Mouse (Mus musculus) cerebellum, postnatal 4 days (tissue): ENCODE measurements around the gene Smarce1.
A peak's percentile ranks its signal among the peaks of the same experiment; 100 is the strongest.
"Not testable (repeated sequence)": the region's sequence is repeated elsewhere in the genome, so short reads cannot be mapped to it uniquely, and the experiment has no call there.

Source experiments
- DNase-seq, 2 experiments: peaks; one replicate each; pipeline ENCODE4 v3.0.0; 2022; ENCODE audit warnings: low spot score in 2 of 2, mixed read lengths in 1 of 2

Gene Smarce1

DNA sequence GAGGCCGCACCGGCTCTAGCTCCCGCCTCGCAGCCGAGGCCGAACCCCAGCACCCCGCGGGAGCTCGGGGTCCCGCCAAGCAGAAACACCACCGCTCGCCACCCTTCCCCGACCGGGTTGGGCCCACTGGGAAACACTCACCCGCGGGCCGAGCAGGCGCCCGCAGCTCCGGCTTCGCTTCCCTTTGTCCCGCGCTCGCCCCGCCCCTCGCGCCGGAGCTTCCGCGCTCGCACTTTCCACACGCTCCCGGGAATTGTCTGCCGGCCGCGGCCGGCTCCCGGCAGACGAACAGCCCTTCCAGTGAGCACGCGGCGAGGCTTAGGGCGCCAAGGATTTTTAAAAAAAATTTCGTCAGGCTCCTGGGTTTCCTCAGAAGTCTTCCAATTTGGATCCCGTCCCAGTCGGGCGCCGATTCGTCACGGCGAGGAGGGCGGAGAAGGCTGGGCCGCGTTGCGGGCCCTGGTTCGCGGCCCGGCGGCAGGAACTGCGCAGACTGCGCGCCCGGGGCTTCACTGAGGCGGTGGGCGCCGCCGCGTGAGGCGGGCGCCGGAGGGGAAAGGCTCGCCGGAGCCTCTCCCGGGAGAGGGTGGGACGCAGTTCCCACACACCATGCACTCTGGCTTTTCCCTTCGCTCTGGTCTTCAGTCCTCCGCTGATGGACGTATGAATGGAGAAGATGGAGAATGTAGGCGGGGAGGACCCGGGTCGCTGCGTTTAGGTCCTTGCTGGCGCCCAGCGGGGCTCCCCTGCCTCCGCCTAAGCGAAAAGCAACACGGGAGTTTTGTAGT lies at the start of gene Smarce1:
Smarce1 (minus strand) TSS at position 757 of the 788 bp plus-strand sequence.
- DNase-seq: peak; percentile 62 to 82

GRCm38 (mm10) chr11:99279986-99280385 lies 49.2 kb upstream of the Smarce1 start:
- DNase-seq: no peak

DNA sequence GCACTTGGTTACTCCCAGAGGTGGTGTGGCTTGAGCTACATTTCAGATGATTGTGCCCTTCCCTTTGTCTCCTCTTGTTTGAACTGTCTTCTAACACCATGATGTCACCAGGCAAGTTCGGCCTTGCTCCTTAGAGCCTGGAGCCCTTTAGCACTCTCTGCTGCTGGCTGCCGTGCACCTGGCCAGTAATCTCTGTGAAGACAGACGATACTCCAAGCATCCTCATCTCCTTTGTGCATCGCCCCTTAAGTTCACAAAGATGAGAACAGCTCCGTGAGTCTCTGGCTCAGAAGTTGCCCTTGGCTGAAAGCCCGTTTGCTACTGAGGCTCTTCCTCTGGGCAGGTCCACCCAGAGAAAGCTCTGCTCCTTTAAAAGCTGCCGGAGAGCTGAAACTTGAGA lies 46.0 kb upstream of the Smarce1 start:
- no peak for DNase-seq

DNA sequence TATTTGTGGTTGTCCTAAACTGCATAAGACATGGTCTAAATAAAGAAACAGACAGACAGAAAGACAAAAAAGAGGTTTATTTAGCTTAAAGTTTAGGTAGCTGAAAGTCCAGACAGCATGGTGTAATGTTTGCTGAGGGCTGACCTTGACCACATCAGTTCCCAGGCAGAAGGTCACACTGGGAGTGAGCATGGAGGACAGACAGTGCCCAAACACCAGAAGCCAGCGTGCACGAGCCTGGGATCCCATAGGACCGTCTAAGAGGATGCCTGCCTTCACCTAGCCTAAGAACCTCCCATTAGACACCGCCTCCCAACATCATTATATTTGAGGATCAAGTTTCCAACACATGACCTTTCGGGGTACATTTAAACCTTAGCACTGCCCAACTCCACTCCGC lies 44.8 kb upstream of the Smarce1 start:
- no peak for DNase-seq

DNA sequence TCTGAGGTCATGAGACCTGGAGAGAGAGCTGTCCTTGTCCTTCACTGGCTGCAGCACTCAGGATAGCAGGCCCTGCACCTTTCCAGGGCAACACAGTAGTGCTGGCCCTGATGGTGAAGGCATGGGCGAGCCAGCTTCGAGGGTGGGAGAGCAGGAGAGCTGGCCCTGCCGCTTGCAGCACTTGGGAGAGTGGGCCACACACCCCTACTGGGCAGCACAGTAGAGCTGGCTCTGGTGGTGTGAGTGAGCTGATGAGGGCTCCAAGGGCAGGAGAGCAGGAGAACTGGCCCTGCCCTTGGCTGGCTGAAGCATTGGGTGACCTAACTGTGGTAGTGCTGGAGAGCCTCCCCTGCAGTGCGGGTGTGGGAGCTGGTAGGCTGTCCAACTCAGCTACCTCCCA lies 41.9 kb upstream of the Smarce1 start:
- no peak for DNase-seq

DNA sequence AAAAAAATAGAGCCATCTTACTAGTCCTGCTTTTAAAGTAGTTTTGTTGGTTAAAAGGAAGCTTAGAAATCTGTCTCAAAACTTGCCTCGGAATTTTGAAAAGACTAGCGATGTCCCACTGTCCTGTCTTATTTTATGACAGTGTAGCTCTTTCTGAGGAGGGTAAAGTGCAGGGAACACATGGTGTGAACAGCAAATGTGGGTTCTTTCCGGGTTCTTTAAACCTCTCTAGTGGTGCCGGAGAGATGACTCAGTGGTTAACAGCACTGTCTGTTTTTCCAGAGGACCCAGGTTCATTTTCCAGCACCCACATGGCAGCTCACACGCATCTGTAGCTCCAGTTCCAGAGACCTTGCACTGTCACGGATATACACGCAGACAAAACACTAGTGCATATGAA lies 38.4 kb upstream of the Smarce1 start:
- DNase-seq: no peak

- no peak for DNase-seq
These were observed 35.0 kb upstream of the Smarce1 start for GRCm38 (mm10) chr11:99265796-99266195.

DNA sequence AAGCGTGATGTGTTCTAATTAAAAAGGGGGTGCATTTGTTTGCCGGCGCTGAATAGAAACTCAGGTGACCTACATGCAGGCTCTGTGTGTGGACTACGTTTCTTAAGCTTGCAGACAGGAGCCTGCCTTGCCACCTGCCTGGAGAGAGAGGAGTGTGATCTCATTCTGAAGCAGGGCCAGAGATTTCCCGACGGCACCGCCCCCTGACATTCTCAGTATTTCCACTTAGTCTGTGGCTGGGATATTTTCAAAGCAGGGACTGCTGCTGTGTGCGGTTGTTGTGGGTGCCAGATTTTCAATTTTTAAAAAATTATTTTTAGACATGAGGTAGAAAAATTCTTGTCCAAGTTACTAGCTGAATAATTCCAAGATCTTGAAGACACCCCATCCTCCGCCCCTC lies 34.4 kb upstream of the Smarce1 start:
- no peak for DNase-seq

DNA sequence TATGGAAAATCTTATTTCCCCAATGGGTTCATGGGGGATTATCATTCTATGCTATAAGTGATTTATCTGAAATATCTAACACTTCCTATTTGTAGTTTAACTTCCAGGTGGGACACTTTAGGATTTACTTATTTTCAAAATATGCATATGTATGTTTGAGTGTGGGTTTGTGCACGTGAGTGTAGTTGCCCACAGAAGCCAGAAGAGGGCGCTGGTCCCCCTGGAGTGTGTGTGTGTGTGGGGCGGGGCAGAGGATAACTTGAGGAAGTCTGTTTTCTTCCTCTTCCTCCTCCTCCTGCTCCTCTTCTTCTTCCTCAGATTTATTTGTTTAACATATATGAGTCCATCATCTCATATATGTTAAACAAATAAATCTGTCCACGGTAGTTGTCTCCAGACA lies 25.4 kb upstream of the Smarce1 start:
- DNase-seq: no peak

GRCm38 (mm10) chr11:99255316-99255715 lies 24.5 kb upstream of the Smarce1 start:
- DNase-seq: no peak

DNA sequence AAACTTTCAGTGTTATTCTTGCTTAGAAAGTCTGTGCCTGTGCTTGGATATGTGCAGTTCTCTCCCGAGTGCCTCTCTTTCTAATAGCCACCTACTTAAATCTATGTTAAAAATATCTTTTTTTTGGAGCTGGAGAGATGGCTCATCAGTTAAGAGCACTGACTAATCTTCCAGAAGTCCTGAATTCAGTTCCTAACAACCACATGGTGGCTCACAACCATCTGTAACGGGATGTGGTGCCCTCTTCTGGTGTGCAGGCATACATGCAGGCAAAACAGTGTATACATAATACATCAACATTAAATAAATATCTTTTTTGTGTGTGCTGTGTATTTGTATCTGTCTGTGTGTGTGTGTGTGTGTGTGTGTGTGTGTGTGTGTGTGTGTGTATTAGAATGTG lies 23.1 kb upstream of the Smarce1 start:
- DNase-seq: no peak

- DNase-seq: no peak
These were observed 21.9 kb upstream of the Smarce1 start for GRCm38 (mm10) chr11:99252671-99253070.

GRCm38 (mm10) chr11:99250666-99251065 lies 19.8 kb upstream of the Smarce1 start:
- DNase-seq: no peak

DNA sequence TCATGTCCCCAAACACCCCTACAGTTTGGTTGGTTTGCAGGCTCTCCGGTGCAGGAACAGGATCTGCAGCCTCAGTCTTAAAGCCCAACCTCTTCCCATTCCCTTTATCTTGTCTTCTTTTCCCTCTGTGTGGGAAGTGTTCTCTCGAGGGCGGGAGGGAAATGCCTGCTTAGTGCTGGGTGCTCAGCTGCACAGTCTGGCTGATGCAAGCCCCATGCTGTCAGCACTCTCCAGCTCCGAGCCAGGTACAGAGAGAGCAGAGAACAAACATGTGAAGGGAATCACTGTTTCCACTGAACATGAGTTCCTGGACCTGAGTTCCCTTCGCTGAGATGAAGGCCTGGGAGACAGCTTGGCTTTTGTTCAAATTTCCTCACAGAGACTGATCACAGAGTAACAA lies 19.4 kb upstream of the Smarce1 start:
- no peak for DNase-seq

- DNase-seq: peak; percentile 26 to 29
These were observed 18.3 kb upstream of the Smarce1 start for GRCm38 (mm10) chr11:99249115-99249514.

- DNase-seq: no peak
These were observed 17.1 kb upstream of the Smarce1 start for GRCm38 (mm10) chr11:99247916-99248315.

DNA sequence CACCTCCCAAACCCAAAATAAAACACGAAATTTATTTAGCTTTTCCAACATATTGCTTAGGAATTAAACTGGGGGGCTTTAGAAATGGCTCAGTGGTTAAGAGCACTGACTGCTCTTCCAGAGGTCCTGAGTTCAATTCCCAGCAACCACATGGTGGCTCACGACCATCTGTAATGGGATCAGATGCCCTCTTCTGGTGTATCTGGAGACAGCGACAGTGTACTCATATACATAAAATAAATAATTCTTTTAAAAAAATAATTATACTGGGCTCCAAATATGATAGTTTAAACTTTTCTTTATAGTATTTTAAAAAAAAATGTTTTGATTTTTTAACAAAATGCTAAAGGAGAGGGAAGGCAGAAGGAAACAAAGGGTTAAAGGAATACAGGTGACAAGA lies 13.7 kb upstream of the Smarce1 start:
- not testable (repeated sequence) for DNase-seq

DNA sequence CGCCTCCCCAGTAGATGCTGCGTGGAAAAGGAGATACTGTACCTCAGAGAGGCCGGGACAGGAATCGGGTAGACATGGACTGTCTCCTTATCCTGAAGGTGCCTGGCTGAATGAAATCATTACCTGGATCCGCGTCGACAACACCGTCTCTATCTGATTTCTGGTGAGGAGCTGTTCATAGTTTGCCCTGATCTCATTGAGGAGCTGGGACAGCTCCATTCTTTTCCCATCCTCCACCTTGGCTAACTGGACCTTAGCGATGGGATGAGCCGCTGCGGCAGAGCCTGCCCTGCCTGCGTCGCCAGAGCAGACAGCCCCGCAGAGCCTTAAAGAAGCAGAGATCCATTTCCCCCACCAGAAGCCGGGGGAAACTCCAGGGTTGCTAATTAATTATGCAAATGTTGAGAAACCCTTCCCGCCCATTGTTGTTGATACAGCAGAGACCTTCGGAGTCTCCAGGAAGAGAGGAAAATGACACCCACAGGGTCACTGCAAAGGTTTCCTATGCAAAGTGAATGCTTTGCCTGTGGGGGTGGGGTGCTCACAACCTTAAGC lies 13.1 kb upstream of the Smarce1 start, which contains the start of gene Krt222:
Krt222 (minus strand) TSS at position 266 of the 555 bp plus-strand sequence.
- peak in 1 of 2 experiments; percentile 21 for DNase-seq

DNA sequence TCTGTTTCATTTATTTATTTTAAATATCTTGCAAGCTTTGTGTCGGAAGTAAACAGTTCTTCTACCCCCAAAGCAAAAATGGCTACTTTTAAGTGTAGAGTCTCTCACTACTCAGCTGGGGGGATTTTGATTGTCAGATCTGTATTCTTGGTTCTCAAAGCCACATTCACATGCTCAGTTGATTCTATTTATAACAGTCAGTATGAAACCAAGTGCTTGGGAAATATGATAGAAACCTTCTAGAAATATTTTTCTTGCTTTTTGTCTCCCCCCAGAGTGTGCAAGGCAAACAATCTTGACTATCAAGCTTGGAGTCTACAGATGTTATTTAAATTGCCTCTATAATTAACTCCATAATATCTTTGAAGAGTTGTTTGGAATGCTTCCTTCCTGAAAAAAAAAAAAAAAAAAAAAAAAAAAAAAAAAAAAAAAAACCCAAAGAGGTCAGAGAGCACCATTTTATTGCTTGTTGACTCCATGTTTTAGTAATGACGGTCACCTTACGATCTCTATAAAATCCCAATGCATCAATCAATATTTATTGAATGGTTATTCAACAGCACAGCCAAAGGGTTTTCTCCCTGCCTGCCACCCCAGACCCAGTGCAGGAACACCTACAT lies 12.5 kb upstream of the Smarce1 start:
- DNase-seq: no peak

DNA sequence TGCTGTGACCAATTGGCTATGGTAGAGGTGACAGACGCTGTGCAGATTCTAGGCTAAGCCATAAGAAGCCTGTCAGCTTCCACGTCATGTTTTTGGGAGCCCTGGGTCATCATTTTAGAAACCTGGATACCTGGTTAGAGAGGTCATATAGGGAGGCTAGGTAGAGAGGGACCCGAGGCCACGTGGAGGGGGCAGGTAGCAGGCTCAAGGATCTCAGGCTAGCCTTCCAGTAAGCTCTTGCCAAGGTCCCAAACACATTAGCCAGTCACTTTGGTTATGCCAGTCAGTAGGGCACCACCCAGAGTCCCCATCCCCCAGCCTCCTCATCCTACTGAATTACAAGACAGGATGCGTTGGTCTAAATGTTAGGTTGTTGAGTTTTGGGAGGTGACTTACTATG lies 11.2 kb upstream of the Smarce1 start:
- DNase-seq: no peak

GRCm38 (mm10) chr11:99238468-99238867 lies 7.7 kb upstream of the Smarce1 start:
- DNase-seq: no peak

DNA sequence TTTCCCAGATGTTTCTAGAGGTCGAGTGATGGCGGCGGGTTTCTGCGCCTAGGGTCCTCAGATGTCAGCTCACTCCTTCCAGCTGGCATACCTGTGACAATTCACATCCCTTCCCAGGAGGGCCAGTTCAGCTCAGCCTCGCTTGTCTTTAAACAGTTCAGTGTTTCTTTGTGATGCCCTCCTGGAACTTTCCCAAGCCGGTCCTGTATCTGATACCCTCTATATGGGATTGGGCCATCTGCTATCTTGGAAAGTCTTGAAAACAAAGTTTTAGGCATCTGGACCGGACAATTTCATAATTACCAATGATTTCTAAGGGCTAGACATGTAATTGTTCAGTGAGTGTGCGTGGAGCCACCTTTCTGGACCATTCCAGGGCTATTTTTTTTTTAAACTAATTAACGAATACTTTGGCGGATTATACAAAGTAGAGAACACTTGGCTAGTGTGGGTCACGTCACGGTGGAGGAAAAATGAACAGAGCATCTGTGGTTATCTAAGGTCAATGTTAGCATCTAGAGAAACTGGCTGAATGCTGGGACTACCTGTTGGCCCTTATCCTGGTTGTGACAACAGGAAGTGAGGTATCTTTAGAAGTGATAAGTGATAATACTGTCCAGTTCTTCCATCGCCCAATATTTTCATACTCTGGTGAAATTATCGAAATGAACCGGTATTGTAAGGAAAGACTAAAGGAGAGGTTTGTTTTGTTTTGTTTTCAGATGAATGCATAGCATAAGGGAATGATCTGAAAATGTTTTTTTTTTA lies 416 bp upstream of the Smarce1 start:
- DNase-seq: no peak
